Mouse (Mus musculus): ENCODE results near the gene Cd19. TPM values are rescaled to one million over a fixed set of nuclear protein-coding genes. Genes with fewer than 3 reads are reported as not detected.
A peak's percentile ranks its signal among the peaks of the same experiment; 100 is the strongest.

Cd19 gene
- not detected in 2 replicates for total RNA-seq (2014; fragmentation: Nextera tagmentation)
- total RNA-seq (2017), result not detected in 2 replicates
- not detected in 2 replicates for polyA plus RNA-seq (2012)

- no peaks in the 10 kb centered on the region for H3K36me3 ChIP-seq (replicated peaks)
- no peak within 1 kb of the TSS for H3K4me3 ChIP-seq (ENCODE audit: low read depth, low read length)
- H3K9me3 ChIP-seq (replicated peaks), result no peaks in the 10 kb centered on the region
- DNase-seq (ENCODE audit: low spot score) (no peak), ATAC-seq (ENCODE audit: extremely low read depth, insufficient number of reproducible peaks, low FRiP score, poor library complexity, severe bottlenecking) (no peak)
- peaks cover 71% of the 10 kb centered on the region for H3K27me3 ChIP-seq (ENCODE audit: insufficient read depth, low read length)
- H3K4me1 ChIP-seq (ENCODE audit: insufficient read depth, low read depth, low read length), result peaks cover 7% of the 10 kb centered on the region
- TF ChIP-seq GATA1 (IDR thresholded peaks at IDR 0.05; ENCODE audit: borderline replicate concordance, low read length) (no peak), TAL1 (conservative IDR thresholded peaks at IDR 0.05; ENCODE audit: low read depth, low read length) (no peak), POLR2AphosphoS5 (IDR thresholded peaks at IDR 0.05; ENCODE audit: insufficient replicate concordance, low read depth, low read length) (no peak), GATA2 (IDR thresholded peaks at IDR 0.05; ENCODE audit: borderline replicate concordance, low read depth, low read length) (no peak), CTCF (IDR thresholded peaks at IDR 0.05; ENCODE audit: low read depth, low read length) (no peak)
Observed at GRCm38 (mm10) chr7:126414725-126415124, at the start of gene Cd19. Gene Cd19 (minus strand): TSS chr7:126414889.

- Histone ChIP-seq H3K27me3 (ENCODE audit: insufficient read depth, low read length) (peaks cover 24% of the 10 kb centered on the region), H3K4me3 (ENCODE audit: low read depth, low read length) (no peak overlapping the region; the same call in 1 of the 2 replicates), H3K4me1 (ENCODE audit: insufficient read depth, low read depth, low read length) (peaks cover 43% of the 10 kb centered on the region), H3K9me3 (replicated peaks) (no peaks in the 10 kb centered on the region), H3K36me3 (replicated peaks) (peaks cover 46% of the 10 kb centered on the region)
- TF ChIP-seq GATA1 (IDR thresholded peaks at IDR 0.05; ENCODE audit: borderline replicate concordance, low read length) (no peak), CTCF (IDR thresholded peaks at IDR 0.05; ENCODE audit: low read depth, low read length) (no peak), GATA2 (IDR thresholded peaks at IDR 0.05; ENCODE audit: borderline replicate concordance, low read depth, low read length) (no peak), TAL1 (conservative IDR thresholded peaks at IDR 0.05; ENCODE audit: low read depth, low read length) (no peak), POLR2AphosphoS5 (IDR thresholded peaks at IDR 0.05; ENCODE audit: insufficient replicate concordance, low read depth, low read length) (no peak)
- no peak for ATAC-seq (ENCODE audit: extremely low read depth, insufficient number of reproducible peaks, low FRiP score, poor library complexity, severe bottlenecking)
- peak; percentile 50 for DNase-seq (ENCODE audit: low spot score)
Observed at GRCm38 (mm10) chr7:126464121-126464520, 49.4 kb upstream of the Cd19 start.

- Histone ChIP-seq H3K4me1 (ENCODE audit: insufficient read depth, low read depth, low read length) (peaks cover 43% of the 10 kb centered on the region), H3K9me3 (replicated peaks) (no peaks in the 10 kb centered on the region), H3K27me3 (ENCODE audit: insufficient read depth, low read length) (peaks cover 29% of the 10 kb centered on the region), H3K4me3 (ENCODE audit: low read depth, low read length) (no peak overlapping the region), H3K36me3 (replicated peaks) (peaks cover 40% of the 10 kb centered on the region)
- no peak for ATAC-seq (ENCODE audit: extremely low read depth, insufficient number of reproducible peaks, low FRiP score, poor library complexity, severe bottlenecking)
- no peak for DNase-seq (ENCODE audit: low spot score)
- TF ChIP-seq CTCF (IDR thresholded peaks at IDR 0.05; ENCODE audit: low read depth, low read length) (no peak), GATA2 (IDR thresholded peaks at IDR 0.05; ENCODE audit: borderline replicate concordance, low read depth, low read length) (no peak), TAL1 (conservative IDR thresholded peaks at IDR 0.05; ENCODE audit: low read depth, low read length) (no peak), GATA1 (IDR thresholded peaks at IDR 0.05; ENCODE audit: borderline replicate concordance, low read length) (no peak), POLR2AphosphoS5 (IDR thresholded peaks at IDR 0.05; ENCODE audit: insufficient replicate concordance, low read depth, low read length) (no peak)
Observed at GRCm38 (mm10) chr7:126463547-126463946, 48.9 kb upstream of the Cd19 start.

- peaks cover 35% of the 10 kb centered on the region for H3K36me3 ChIP-seq (replicated peaks)
- peaks cover 43% of the 10 kb centered on the region for H3K4me1 ChIP-seq (ENCODE audit: insufficient read depth, low read depth, low read length)
- no peaks in the 10 kb centered on the region for H3K9me3 ChIP-seq (replicated peaks)
- DNase-seq (ENCODE audit: low spot score) (no peak), ATAC-seq (ENCODE audit: extremely low read depth, insufficient number of reproducible peaks, low FRiP score, poor library complexity, severe bottlenecking) (no peak)
- TF ChIP-seq GATA1 (IDR thresholded peaks at IDR 0.05; ENCODE audit: borderline replicate concordance, low read length), result no peak
- TF ChIP-seq POLR2AphosphoS5 (IDR thresholded peaks at IDR 0.05; ENCODE audit: insufficient replicate concordance, low read depth, low read length), result no peak
- TF ChIP-seq TAL1 (conservative IDR thresholded peaks at IDR 0.05; ENCODE audit: low read depth, low read length), result no peak
- no peak for TF ChIP-seq CTCF (IDR thresholded peaks at IDR 0.05; ENCODE audit: low read depth, low read length)
- TF ChIP-seq GATA2 (IDR thresholded peaks at IDR 0.05; ENCODE audit: borderline replicate concordance, low read depth, low read length), result no peak
- H3K27me3 ChIP-seq (ENCODE audit: insufficient read depth, low read length), result peaks cover 35% of the 10 kb centered on the region
- no peak within 1 kb of the TSS; the same call in 1 of the 2 replicates for H3K4me3 ChIP-seq (ENCODE audit: low read depth, low read length)
Observed at GRCm38 (mm10) chr7:126463004-126463403, 48.3 kb upstream of the Cd19 start, which contains the start of gene Atp2a1. Gene Atp2a1 (minus strand): TSS chr7:126463108.

GRCm38 (mm10) chr7:126461626-126462025 is 46.9 kb upstream of the Cd19 start:
- DNase-seq (ENCODE audit: low spot score) (no peak), ATAC-seq (ENCODE audit: extremely low read depth, insufficient number of reproducible peaks, low FRiP score, poor library complexity, severe bottlenecking) (no peak)
- TF ChIP-seq POLR2AphosphoS5 (IDR thresholded peaks at IDR 0.05; ENCODE audit: insufficient replicate concordance, low read depth, low read length) (no peak), GATA1 (IDR thresholded peaks at IDR 0.05; ENCODE audit: borderline replicate concordance, low read length) (no peak), TAL1 (conservative IDR thresholded peaks at IDR 0.05; ENCODE audit: low read depth, low read length) (no peak), GATA2 (IDR thresholded peaks at IDR 0.05; ENCODE audit: borderline replicate concordance, low read depth, low read length) (no peak), CTCF (IDR thresholded peaks at IDR 0.05; ENCODE audit: low read depth, low read length) (no peak)
- no peaks in the 10 kb centered on the region for H3K9me3 ChIP-seq (replicated peaks)
- H3K4me1 ChIP-seq (ENCODE audit: insufficient read depth, low read depth, low read length), result peaks cover 33% of the 10 kb centered on the region
- H3K4me3 ChIP-seq (ENCODE audit: low read depth, low read length), result no peak overlapping the region
- peaks cover 21% of the 10 kb centered on the region for H3K36me3 ChIP-seq (replicated peaks)
- peaks cover 49% of the 10 kb centered on the region for H3K27me3 ChIP-seq (ENCODE audit: insufficient read depth, low read length)

- Histone ChIP-seq H3K27me3 (ENCODE audit: insufficient read depth, low read length) (peaks cover 57% of the 10 kb centered on the region), H3K9me3 (replicated peaks) (no peaks in the 10 kb centered on the region), H3K4me3 (ENCODE audit: low read depth, low read length) (no peak overlapping the region), H3K36me3 (replicated peaks) (peaks cover 13% of the 10 kb centered on the region), H3K4me1 (ENCODE audit: insufficient read depth, low read depth, low read length) (peaks cover 25% of the 10 kb centered on the region)
- no peak for TF ChIP-seq POLR2AphosphoS5 (IDR thresholded peaks at IDR 0.05; ENCODE audit: insufficient replicate concordance, low read depth, low read length)
- TF ChIP-seq GATA1 (IDR thresholded peaks at IDR 0.05; ENCODE audit: borderline replicate concordance, low read length), result no peak
- TF ChIP-seq TAL1 (conservative IDR thresholded peaks at IDR 0.05; ENCODE audit: low read depth, low read length), result no peak
- no peak for TF ChIP-seq GATA2 (IDR thresholded peaks at IDR 0.05; ENCODE audit: borderline replicate concordance, low read depth, low read length)
- no peak for TF ChIP-seq CTCF (IDR thresholded peaks at IDR 0.05; ENCODE audit: low read depth, low read length)
- ATAC-seq (ENCODE audit: extremely low read depth, insufficient number of reproducible peaks, low FRiP score, poor library complexity, severe bottlenecking), result no peak
- DNase-seq (ENCODE audit: low spot score), result no peak
Observed at GRCm38 (mm10) chr7:126460623-126461399, 46.1 kb upstream of the Cd19 start.
